Mouse (Mus musculus) urinary bladder, postnatal 14 days (tissue): ENCODE measurements around the gene Ylpm1.

Experiments used
- DNase-seq: peaks from one replicate; pipeline ENCODE4 v3.0.0; 2021; ENCODE audit warnings: low spot score

Gene Ylpm1

DNA sequence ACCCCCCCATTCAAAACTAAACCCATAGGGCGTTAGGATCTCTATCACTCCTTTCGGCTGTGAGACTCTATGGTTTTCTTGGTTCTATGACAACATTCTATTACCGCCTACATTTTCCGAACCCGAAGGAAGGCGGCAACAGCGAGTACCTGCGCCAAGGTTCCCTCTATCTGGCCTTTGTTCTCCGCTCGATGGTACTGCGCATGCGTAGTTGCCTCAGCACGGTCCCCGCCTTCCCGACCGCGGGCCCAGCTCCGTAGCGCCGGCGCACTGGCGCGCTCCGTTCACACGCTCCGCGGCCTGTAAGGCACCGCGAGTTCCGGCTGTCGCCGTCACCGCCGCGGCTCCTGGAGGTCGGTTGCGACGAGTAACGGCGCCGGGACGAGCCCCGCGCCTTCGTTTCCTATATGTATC, at the start of gene Ylpm1:
Ylpm1 (plus strand) TSS at position 239 of the 414 bp plus-strand sequence.
- DNase-seq, result peak; percentile 98

DNA sequence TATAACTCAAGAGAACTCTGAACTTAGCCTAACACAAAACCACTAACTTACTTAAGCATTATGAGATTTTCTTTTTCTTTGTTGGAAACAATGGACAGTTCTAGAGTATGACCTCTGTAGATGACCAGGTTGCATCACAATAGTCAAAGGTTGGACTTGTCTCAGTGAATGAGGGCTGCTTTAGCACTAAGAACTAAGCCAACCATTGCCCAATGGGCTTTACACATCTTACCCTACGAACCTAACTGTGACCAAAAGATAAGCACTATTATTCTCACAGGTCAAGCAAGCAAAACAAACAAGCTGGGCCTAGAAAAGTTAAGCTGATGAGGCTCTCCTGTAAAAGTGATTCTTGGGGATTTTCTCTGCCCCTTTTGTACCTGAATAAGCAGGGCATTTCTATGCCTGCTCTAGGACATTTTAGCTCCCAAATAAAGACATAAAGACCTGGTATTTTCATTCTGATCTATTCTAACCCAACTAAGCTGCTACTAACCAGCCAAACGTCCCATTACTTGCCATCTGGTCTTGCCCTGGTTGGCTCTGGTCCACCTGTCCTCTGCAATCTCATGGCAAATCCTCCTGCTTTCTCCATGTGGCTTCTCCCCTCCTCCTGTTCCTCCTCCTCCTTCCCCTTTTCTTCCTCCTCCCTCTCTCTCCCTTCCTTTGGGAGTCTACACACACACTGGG, 48.1 kb upstream of the Ylpm1 start:
- no peak for DNase-seq

DNA sequence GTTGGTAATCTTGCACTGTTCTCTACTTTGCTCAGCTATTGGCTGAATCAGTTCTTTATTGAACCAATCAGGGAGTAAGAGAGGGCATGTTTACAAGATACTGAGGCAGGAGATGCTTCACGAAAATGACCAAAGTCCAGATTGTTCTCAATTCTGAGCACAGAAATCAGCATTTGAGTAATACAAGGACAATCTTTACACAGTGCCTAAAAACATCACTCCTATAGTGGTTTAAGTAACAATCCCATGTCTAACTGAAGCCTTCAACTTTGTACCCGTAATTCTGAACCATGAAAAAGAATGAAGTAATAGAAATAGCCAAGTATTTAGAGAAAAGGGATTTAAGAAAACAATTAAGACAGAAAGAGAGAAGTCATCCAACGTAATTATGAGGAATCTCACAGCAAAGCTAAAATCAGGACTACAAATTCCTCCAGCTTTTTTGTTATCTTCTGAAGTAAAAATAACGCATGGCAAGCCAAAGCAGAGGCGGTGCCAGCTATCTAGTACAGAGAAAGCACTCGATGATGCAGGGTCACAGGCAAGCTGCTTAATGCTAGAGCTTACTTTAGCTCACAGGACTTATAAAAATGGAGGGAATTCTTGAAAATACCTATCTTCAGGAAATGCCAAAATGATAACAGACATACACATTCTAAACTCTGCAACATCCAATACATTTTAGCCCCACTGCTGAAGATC, 47.4 kb upstream of the Ylpm1 start:
- DNase-seq, result no peak

DNA sequence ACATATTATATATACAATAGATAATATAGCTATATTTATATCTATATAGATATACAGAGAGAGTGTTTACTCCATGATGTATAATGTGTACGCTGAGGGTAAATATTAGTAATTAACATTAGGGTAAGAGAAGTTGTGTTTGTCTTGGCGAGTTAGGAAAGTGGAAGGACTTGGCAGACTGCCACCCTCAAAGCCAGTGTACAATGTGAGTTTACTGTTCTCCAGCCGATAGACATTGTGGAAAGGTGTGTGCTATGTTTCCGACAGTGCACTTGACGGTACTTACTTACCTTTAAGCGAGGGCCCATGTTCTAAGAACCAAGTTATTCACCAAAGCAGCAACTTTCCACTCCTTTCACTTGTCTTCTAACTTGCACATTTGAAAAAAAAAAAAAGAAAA, 45.4 kb upstream of the Ylpm1 start:
- no peak for DNase-seq

DNA sequence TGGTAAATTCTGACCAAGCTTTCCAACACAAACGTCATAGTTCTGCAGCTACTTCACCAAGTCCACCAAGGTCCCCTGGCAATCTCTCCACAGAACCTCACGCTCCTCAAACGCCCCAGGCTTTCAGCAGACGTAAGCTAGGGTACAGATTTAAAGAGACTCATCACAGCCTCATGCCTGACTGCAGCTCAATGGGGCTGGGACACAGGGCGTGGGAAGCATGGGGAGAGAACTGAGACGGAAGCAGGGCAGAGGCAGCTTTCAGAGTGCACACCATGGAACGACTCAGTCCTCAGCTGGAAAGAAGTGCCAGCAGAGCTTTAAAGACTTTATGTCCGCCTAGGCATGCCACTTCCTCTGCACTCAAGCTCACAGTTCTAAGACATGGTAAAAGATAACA, 44.6 kb upstream of the Ylpm1 start:
- no peak for DNase-seq

DNA sequence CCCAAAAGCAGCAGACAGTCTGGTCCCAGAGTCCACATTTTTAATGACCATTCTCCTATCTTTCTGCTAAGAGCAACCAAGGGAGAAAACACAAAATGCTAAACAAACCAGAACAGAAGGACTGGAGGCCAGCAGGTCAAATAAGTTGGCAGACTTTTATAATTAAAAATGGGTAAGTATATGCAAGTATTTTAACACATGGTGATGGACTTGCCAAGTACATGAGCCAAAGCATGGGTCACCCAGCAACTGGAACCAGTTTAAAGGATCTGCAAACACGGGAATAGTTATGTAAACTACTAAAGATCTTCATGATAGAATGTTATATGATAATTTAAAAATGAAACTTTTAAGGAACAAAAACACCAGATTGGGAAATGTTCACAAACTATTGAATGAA, 43.8 kb upstream of the Ylpm1 start:
- no peak for DNase-seq

DNA sequence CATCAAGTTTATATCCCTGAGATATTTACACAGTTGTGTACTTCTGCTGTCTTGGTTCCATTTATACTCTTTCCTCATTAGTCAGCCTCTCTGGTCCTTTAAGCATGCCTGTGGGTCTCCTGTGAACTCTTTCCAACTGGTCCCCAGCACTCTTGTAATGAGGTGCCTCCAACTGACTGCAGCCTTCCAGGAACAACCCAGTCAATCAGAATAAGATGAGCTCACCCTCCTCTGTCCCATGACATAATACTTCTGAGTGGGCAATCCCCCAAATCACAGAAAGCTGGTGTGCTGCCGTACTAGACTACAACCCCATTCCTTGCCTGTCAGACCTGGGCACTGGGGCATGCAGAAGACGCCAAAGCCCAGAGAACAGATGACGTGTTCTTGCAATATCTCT, 39.8 kb upstream of the Ylpm1 start:
- no peak for DNase-seq

DNA sequence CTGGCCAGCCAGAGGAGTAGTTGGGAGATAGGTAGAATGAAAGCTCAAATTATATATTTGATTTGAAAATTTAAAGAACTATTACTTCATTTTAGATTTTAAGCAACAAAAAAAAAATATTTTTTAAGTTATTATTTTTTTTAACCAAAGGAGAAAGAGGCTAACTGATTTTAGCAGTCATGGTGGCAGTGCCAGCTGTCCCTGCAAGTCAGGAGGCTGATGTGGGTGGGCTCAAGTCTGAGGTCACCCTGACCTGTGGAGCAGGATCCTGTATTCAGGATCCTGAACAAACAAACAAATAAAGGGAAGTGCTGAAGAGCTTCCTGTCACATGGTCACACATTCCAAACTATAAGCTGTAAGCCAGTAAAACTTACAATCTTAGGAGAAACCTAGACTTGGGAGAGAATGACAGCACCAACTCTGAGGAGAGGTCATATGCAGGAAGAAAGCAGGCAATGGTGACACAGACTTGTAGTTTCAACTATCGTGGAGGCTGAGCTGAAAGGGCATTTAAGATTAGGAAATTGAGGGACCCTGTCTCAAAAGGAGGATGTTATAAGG, 37.2 kb upstream of the Ylpm1 start:
- DNase-seq, result no peak

DNA sequence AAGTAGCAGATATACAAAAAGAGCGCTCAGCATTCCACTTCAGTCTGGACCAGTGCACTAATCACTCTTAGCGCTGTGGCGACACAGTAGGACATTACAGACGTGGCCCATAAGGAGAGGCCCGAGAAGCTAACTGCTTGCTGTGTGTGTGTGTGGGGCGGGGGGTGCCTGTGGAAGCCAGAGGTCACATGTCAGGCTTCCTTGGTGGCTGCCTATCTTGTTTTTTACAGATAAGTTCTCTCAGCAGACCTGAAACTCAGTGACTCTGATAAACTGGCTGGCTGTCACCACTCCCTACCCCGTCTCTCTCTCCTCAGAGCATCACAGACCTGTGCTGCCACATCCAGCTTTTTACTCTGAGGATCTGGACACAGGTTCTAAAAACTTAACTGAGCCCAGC, 33.5 kb upstream of the Ylpm1 start:
- DNase-seq, result no peak

DNA sequence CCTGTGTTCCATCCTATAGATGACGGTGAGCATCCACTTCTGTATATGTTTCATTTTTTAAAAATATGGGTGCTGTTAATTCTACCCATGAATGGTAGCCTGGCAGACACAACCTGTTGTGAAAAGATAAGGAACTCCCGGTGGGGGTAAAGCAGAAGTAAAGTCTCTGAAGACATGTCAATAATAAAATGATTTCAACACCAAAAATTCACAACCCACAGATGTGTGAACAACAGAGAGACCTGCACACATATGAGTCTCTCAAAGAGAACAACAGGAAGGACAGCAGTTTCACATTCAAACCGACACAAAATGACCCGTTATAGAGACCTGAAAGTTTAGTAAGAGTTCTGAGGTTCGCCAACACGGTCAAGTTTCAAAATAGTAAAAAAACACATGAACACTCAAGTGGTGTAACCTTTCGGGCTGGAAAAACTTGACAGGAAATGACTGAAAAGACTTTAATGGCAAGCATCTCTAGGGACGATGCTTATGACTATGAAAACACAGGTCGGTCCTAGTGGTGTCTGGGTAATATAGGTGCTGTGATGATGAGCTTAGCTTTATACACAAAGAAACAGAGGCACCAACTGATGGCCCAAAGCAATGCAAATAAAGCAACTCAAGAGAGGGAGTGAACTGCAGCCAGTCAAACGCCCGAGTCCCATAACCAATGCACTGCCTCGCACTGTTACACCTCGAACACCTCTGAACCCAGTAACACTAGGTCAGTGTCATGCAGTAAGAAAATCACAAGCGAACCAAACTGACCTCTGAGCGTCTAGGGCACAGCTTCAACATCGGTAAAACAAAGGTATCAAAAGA, 27.1 kb upstream of the Ylpm1 start:
- DNase-seq, result no peak

DNA sequence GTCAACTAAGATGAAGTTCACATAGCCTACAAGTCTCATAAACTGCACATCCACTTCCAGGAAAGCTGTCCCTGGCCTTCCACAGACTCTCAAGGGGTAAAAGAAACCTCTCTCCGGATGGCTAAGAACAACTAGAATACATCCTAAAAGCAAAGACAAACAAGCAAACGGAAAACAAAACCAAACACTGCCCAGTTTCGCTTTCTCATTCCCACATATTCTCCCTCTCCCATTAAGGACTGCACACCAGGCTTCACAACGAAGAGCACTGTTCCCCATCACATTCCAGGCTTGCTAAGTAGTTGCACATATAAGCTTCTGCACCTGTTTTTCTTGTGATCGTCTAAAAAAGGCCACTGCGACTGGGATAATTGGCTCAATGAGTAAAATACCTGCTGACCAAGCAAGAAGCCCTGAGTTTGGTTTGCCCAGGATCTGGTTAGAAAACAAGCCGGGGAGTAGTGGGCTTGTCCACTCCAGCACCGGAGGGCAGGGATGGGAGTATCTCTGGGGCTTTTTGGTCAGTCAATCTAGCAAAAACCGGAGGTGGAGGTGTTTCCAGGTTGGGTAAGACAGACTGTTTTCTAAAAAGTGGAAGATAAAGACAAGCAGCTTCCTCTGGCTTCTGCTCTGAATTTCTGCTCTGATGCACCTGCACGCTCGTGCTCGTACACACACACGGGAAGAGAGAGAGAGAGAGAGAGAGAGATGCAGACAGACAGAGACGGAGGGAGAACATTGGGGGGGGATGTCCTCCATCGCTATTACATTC, 26.3 kb upstream of the Ylpm1 start:
- DNase-seq, result no peak

DNA sequence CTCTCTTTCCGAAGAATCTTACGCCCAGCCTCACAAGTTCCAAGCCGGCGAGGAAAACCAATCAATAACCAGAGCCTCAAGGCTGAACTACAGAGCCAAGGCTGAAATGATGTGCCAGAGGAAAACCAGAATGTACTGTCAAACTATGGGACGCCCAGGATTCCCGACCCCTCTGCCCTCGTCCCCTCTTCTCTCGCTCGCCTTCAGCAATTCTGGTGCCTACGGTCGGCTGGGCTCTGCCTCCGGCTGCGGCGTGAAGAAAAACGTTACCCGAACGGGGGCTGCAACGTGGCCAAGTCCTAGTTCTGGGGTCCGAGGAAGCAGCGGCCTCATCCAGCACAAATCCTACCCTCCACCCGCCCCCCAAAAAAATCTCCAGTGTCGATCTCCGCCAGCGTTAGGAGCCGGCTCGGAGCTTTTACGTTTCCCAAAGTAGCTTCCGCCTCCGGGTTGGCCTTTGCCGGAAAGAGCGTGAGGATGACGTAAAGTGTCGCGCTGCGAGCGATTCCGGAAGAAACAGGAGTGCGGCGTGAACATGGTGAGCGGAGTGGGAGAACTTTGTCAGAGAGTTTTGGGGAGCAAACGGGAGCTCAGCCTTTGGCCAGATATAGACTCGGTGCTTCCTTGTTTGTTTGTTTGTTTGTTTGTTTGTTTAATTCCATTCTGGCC, 25.6 kb upstream of the Ylpm1 start, which contains the start of the genes Fcf1 and Arel1:
Fcf1 (plus strand) TSS at position 470 of the 669 bp plus-strand sequence.
Arel1 (minus strand) TSS at position 473 of the 669 bp plus-strand sequence.
- peak; percentile 90 for DNase-seq

DNA sequence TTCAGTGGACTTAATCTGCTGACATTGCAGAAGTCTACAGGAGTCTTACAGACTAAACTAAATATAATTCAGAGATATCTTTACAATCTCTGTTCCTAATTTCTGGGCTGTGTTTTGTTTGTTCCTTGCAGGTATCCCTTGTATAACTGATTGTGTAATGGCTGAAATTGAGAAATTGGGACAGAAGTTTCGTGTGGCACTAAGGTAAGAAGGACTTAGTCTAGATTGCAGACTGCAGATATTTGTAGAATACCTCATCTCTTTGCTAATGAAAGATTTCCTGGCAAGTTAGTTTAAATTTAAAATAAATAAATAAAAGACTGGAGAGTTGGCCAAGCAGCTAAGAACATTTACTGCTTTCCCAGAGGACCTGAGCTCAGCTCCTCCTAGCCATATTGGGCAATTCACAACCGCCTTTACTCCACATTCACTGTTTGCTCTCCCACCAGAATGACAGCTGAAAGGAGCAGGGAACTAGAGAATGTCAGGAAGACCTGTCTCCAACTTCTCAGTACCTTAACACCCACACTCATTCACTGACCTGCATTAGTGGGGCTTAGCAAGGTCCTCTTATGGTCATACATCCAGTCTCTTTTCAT, 16.8 kb upstream of the Ylpm1 start:
- no peak for DNase-seq

DNA sequence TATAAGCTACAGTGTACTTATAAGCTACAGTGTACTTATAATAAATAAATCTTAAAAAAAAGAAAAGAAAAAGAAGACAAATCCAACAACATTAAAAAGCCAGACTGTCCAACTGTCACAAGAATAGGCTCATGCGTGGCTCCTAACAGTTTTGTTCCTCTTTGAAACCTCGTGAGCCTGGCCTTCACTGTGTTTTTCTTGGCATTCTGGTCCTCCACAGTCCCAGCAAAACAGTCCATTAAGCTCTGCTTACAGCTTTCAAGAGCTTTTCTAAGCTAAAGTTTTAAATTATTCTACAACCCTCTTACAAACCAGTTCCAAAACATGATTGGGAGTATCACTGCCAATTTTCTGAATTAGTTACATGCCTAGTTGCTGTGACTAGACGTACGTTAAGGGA, 6.7 kb upstream of the Ylpm1 start:
- DNase-seq, result no peak

DNA sequence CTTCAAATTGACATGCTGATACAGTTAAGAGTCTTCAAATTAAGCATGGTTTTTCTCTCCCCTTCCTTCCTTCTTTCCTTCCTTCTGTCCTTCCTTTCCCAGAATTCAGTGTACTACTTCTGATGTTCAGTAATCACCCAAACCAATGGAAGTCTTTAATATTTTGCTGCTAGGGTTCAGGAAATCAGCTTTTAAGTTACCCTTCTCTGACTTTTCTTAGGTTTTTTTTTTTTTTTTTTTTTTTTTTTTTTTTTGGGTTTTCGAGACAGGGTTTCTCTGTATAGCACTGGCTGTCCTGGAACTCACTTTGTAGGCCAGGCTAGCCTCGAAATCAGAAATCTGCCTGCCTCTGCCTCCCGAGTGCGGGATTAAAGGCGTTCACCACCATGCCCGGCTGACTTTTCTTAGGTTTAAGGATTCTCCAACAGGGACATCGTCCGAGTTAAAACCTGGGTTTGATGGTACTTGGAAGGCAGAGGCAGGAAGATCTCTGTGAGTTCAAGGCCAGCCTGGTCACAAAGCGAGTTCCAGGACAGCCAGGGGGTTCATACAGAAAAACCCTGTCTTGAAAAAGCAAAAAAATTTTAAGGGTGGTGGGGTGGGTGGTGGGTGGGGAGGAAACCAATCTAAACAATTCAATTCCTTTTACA, 884 bp upstream of the Ylpm1 start:
- DNase-seq, result no peak

DNA sequence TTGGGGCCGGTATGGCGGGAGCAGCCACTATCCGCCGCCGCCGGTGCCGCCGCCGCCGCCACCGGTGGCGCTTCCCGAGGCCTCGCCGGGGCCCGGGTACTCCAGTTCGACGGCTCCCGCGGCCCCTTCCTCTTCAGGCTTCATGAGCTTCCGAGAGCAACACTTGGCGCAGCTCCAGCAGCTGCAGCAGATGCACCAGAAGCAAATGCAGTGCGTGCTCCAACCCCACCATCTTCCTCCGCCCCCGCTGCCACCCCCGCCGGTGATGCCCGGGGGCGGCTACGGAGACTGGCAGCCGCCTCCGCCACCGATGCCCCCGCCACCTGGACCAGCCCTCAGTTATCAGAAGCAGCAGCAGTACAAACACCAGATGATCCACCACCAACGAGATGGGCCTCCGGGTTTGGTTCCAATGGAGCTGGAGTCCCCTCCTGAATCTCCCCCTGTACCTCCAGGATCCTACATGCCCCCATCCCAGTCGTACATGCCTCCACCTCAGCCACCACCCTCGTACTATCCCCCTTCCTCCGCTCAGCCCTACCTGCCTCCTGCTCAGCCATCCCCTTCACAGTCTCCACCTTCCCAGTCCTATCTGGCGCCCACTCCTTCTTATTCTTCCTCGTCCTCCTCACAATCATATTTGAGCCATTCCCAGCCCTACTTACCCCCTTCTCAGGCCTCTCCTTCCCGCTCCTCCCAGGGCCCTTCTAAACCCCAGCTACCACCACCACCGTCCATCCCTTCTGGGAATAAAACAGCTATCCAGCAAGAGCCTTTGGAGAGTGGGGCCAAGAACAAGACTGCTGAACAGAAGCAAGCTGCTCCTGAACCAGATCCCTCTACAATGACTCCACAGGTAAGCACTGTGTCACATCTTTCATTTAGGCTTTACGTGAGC, 629 bp downstream of the Ylpm1 start:
- DNase-seq, result no peak

DNA sequence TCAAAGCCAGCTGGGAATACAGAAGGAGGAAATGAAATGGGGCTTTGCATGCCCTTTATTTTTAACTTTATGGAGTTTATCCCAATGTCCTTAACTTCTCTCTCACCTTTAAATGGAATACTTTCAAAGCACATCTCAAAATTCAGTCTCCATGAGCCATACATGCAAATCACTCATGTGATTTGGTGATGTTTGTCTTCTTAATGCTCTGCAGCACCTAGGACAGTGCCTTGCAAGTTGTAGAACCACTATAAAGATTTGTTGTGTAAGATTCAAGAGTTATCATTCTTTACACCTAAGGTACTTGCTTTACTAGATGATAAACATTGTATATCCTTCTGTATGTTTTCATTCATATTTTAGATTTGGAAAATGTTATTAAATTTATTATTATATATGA, 2.9 kb downstream of the Ylpm1 start:
- no peak for DNase-seq

DNA sequence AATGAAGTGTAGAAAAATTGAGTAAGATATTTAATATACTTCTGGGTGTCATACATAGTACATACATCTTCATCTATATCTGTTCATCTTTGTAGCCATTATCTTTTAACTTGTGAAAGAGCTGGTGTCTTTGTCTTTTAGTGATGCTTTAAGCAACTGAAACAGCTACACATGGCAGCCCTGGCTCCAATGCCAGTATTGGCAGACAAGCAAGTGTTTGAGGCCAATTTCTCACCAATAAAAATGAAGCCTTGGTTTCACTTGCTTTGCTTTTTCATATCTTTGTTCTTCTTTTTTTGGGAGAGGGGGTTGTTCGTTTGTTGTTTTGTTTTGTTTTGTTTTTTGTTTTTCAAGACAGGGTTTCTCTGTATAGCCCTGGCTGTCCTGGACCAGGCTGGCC, 10.1 kb downstream of the Ylpm1 start:
- no peak for DNase-seq

DNA sequence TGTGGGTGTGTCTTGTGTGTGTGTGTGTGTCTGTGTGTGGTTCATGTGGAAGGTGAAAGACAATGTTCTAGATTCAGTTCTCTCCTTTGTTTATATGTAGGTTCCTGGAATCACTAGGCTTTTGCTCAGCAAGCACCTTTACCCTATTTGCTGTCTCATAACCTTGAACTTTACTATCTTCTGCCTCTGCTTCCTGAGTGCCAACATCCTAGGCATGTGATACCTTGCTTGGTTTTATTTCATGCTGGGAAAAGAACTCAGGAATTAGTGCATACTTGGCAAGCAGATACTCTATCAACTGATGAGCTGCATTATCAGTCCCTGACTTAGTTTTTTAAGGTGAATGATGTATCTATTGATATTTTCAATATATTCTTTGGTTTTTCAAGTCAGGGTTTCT, 10.9 kb downstream of the Ylpm1 start:
- no peak for DNase-seq
